Mouse (Mus musculus): ENCODE measurements at regions not wholly inside any gene's neighbourhood (a gene's known extent, or its start where the extent isn't known, plus 50 kb on each side); places are given as distances from the start of the nearest gene placed in this dataset.
A peak's percentile ranks its signal among the peaks of the same experiment; 100 is the strongest.

DNA sequence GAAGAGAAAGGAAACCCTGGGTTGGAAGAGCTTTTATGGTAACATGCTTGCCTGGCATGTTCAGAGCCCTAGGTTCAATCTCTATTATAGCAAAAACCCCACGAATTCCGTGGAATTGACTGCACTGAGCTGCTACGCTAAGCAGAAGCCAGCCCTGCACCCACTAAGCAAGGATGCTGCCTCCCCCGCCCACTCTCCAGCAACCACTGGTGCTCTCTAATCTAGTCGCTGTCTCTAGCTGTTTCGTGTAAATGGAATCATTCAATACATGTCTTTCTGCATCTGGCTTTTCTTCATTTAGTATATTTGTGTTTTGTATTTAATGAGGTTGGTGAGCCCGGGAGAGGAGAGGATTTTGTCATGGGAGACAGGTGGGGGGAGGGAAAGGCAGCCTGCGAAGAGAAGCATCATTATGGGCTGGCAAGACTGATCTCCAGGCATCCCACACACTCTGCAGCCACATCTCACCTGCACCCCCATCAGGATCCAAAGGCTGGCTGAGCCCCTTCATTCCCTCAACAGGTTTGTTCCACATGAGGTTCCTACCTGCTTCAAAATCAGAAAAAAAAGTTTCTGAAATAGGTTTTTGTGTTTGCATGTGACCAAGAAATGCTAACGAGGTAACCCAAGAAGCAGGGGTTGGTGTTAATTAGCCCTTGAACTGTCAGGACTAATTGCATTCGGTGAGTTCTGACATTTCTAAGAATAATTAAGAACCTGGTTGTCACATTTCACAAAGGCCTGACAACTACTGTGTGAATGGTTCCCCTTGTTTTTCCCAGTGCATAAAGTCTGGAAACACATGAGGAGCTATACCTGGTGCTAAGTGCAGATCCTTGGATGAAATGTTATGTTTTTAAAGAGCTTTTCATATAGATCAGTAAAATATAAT lies 68.6 kb upstream of the Ubl3 start:
- H3K36me3 ChIP-seq (ENCODE audit: control insufficient read depth, insufficient read depth, low read length), result no peaks in the 10 kb centered on the region
- H3K4me3 ChIP-seq (replicated peaks; ENCODE audit: low read length), result no peak overlapping the region
- ATAC-seq (ENCODE audit: low FRiP score, low read depth), result no peak
- no peaks in the 10 kb centered on the region for H3K9me3 ChIP-seq (ENCODE audit: control insufficient read depth, low read length)
- DNase-seq (ENCODE audit: low spot score), result no peak
- peaks cover 3% of the 10 kb centered on the region; the same call in 1 of the 2 replicates for H3K4me1 ChIP-seq (ENCODE audit: control insufficient read depth, insufficient read depth, low read length)
- no peak for TF ChIP-seq POLR2A (IDR thresholded peaks at IDR 0.05; ENCODE audit: borderline replicate concordance, extremely low read depth, insufficient read depth, insufficient read length)
- H3K4me2 ChIP-seq (replicated peaks; ENCODE audit: low read depth, low read length, severe bottlenecking), result no peak overlapping the region
- WGBS, result 45% methylated on average over 10 of the region's 10 CpGs
- no peaks in the 10 kb centered on the region for H3K27me3 ChIP-seq (ENCODE audit: control insufficient read depth, insufficient read depth, low read length)
- H3K9ac ChIP-seq (ENCODE audit: low read depth, low read length, severe bottlenecking), result no peak overlapping the region
- H3K27ac ChIP-seq (replicated peaks; ENCODE audit: low read depth, low read length), result no peak overlapping the region

DNA sequence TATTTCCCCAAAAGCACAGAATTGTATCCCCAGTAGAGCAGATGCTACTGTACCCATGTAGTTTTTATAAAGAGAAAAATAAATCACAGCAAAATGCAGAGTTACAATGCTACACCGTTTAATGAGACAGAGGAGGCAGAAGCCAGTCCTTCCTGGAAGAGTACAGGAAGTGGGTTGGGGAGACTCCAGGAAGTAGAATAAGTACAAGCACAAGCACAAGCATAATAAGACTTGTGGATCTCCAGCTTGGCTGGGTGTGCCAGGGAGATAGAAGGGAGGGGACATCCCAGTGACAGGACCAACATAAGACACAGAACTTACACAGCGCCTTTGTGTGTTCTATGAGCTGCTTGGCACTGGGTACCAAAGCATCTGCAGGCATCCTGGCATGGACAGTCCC lies 67.3 kb upstream of the Ubl3 start:
- Histone ChIP-seq H3K27ac (replicated peaks; ENCODE audit: low read depth, low read length) (no peak overlapping the region), H3K27me3 (ENCODE audit: control insufficient read depth, insufficient read depth, low read length) (no peaks in the 10 kb centered on the region), H3K4me1 (ENCODE audit: control insufficient read depth, insufficient read depth, low read length) (peaks cover 9% of the 10 kb centered on the region), H3K4me2 (replicated peaks; ENCODE audit: low read depth, low read length, severe bottlenecking) (no peak overlapping the region), H3K36me3 (ENCODE audit: control insufficient read depth, insufficient read depth, low read length) (no peaks in the 10 kb centered on the region), H3K9me3 (ENCODE audit: control insufficient read depth, low read length) (no peaks in the 10 kb centered on the region), H3K9ac (ENCODE audit: low read depth, low read length, severe bottlenecking) (no peak overlapping the region), H3K4me3 (replicated peaks; ENCODE audit: low read length) (no peak overlapping the region)
- TF ChIP-seq POLR2A (IDR thresholded peaks at IDR 0.05; ENCODE audit: borderline replicate concordance, extremely low read depth, insufficient read depth, insufficient read length), result no peak
- DNase-seq (ENCODE audit: low spot score) (no peak), ATAC-seq (ENCODE audit: low FRiP score, low read depth) (no peak)
- WGBS, result 93% methylated on average over 2 of the region's 2 CpGs

GRCm38 (mm10) chr5:148616426-148616825 lies 63.8 kb upstream of the Ubl3 start:
- DNase-seq (ENCODE audit: low spot score), result no peak
- H3K27ac ChIP-seq (replicated peaks; ENCODE audit: low read depth, low read length), result 0 out of 2 replicates have a peak overlapping the region, but pooled peaks have one; percentile 2
- no peak overlapping the region for H3K9ac ChIP-seq (ENCODE audit: low read depth, low read length, severe bottlenecking)
- H3K4me2 ChIP-seq (replicated peaks; ENCODE audit: low read depth, low read length, severe bottlenecking), result no peak overlapping the region
- no peaks in the 10 kb centered on the region for H3K27me3 ChIP-seq (ENCODE audit: control insufficient read depth, insufficient read depth, low read length)
- 64% methylated on average over 1 of the region's 3 CpGs for WGBS
- H3K9me3 ChIP-seq (ENCODE audit: control insufficient read depth, low read length), result no peaks in the 10 kb centered on the region
- no peak overlapping the region for H3K4me3 ChIP-seq (replicated peaks; ENCODE audit: low read length)
- ATAC-seq (ENCODE audit: low FRiP score, low read depth), result no peak
- no peaks in the 10 kb centered on the region for H3K36me3 ChIP-seq (ENCODE audit: control insufficient read depth, insufficient read depth, low read length)
- H3K4me1 ChIP-seq (ENCODE audit: control insufficient read depth, insufficient read depth, low read length), result peaks cover 9% of the 10 kb centered on the region
- no peak for TF ChIP-seq POLR2A (IDR thresholded peaks at IDR 0.05; ENCODE audit: borderline replicate concordance, extremely low read depth, insufficient read depth, insufficient read length)

GRCm38 (mm10) chr5:148615706-148616366 lies 63.2 kb upstream of the Ubl3 start:
- Histone ChIP-seq H3K9me3 (ENCODE audit: control insufficient read depth, low read length) (no peaks in the 10 kb centered on the region), H3K4me3 (replicated peaks; ENCODE audit: low read length) (no peak overlapping the region), H3K27me3 (ENCODE audit: control insufficient read depth, insufficient read depth, low read length) (no peaks in the 10 kb centered on the region), H3K36me3 (ENCODE audit: control insufficient read depth, insufficient read depth, low read length) (no peaks in the 10 kb centered on the region), H3K4me1 (ENCODE audit: control insufficient read depth, insufficient read depth, low read length) (peaks cover 9% of the 10 kb centered on the region), H3K4me2 (replicated peaks; ENCODE audit: low read depth, low read length, severe bottlenecking) (no peak overlapping the region), H3K27ac (replicated peaks; ENCODE audit: low read depth, low read length) (0 out of 2 replicates have a peak overlapping the region, but pooled peaks have one; percentile 2), H3K9ac (ENCODE audit: low read depth, low read length, severe bottlenecking) (no peak overlapping the region)
- ATAC-seq (ENCODE audit: low FRiP score, low read depth) (peak; percentile 74), DNase-seq (ENCODE audit: low spot score) (peak; percentile 41)
- no peak for TF ChIP-seq POLR2A (IDR thresholded peaks at IDR 0.05; ENCODE audit: borderline replicate concordance, extremely low read depth, insufficient read depth, insufficient read length)
- 24% methylated on average over 10 of the region's 10 CpGs for WGBS

DNA sequence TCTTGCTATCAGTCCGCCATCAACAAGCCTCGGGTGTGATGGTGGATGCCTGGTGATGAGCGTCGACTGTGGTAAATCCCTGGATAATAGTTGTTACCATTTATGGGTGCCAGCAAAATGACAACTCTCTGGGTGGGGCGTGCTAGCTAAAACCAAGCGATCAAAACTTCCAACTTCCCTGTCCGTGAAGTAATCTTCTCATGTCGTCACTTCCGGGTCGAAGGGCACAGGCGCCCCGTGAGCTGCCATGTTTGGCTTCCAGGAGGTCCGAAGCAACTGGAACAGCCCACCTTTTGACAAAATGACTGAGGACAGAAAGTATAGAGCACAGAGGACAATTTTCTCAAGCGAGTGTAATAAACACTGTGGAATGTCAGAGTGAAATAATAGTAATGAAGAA lies 62.5 kb upstream of the Ubl3 start:
- no peak for DNase-seq (ENCODE audit: low spot score)
- no peak overlapping the region for H3K4me3 ChIP-seq (replicated peaks; ENCODE audit: low read length)
- no peak for ATAC-seq (ENCODE audit: low FRiP score, low read depth)
- no peak for TF ChIP-seq POLR2A (IDR thresholded peaks at IDR 0.05; ENCODE audit: borderline replicate concordance, extremely low read depth, insufficient read depth, insufficient read length)
- H3K4me2 ChIP-seq (replicated peaks; ENCODE audit: low read depth, low read length, severe bottlenecking), result no peak overlapping the region
- H3K9ac ChIP-seq (ENCODE audit: low read depth, low read length, severe bottlenecking), result no peak overlapping the region
- H3K4me1 ChIP-seq (ENCODE audit: control insufficient read depth, insufficient read depth, low read length), result peaks cover 9% of the 10 kb centered on the region
- no peaks in the 10 kb centered on the region for H3K9me3 ChIP-seq (ENCODE audit: control insufficient read depth, low read length)
- no peaks in the 10 kb centered on the region for H3K27me3 ChIP-seq (ENCODE audit: control insufficient read depth, insufficient read depth, low read length)
- H3K36me3 ChIP-seq (ENCODE audit: control insufficient read depth, insufficient read depth, low read length), result no peaks in the 10 kb centered on the region
- no peak overlapping the region for H3K27ac ChIP-seq (replicated peaks; ENCODE audit: low read depth, low read length)
- WGBS, result 94% methylated on average over 14 of the region's 14 CpGs
